Mouse (Mus musculus): ENCODE results near the gene Ssxb2. TPM values are rescaled to one million over a fixed set of nuclear protein-coding genes. Genes with fewer than 3 reads are reported as not detected.
"Not testable (repeated sequence)": the region's sequence is repeated elsewhere in the genome, so short reads cannot be mapped to it uniquely, and the experiment has no call there.

The Ssxb2 gene
- polyA plus RNA-seq (2012; ENCODE audit: insufficient read depth, insufficient read length, missing spikeins), result not detected in 2 replicates

DNA sequence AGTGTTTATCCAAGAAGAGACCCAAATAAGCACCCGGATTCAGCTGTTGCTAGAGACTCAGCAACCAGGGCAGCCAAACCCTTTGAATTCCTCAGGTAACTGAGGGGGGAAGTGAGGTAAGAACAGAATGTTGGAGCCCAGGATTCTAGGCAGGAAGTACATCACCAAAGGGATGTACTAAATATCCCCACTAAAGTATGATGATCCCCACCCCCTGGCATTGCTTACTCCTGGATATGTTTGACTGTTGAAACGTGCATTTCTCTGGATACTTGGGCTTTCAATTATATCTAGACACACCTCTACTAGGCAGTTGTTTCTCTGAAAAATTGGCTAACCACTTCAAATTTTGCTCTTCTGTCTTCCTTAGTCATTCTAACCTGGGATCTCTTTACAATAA, at the start of gene Ssxb2:
Gene Ssxb2 (minus strand): TSS at position 101 of the 400 bp plus-strand sequence.
- not testable (repeated sequence) for H3K27ac ChIP-seq (ENCODE audit: insufficient read depth, low read depth, low read length); H3K4me3 ChIP-seq (ENCODE audit: insufficient read depth, low read length); H3K4me1 ChIP-seq (ENCODE audit: control insufficient read depth, insufficient read depth, low read length)

DNA sequence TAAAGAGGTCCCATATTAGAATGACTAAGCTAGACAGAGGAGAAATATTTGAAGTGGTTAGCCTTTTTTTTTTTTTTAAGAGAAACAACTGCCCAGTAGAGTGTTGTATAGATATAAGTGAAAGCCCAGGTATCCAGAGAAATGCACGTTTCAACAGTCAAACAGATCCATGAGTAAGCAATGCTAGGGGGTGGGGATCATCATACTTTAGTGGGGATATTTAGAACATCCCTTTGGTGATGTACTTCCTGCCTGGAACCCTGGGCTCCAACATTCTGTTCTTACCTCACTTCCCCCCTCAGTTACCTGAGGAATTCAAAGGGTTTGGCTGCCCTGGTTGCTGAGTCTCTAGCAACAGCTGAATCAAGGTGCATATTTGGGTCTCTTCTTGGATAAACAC, 48.5 kb downstream of the Ssxb2 start, which contains the start of gene Ssxb1:
Gene Ssxb1 (plus strand): TSS at position 301 of the 400 bp plus-strand sequence.
- H3K4me3 ChIP-seq (ENCODE audit: insufficient read depth, low read length); H3K4me1 ChIP-seq (ENCODE audit: control insufficient read depth, insufficient read depth, low read length); H3K27ac ChIP-seq (ENCODE audit: insufficient read depth, low read depth, low read length): not testable (repeated sequence)

Other genes starting within 250 kb of the Ssxb2 start
- 10.5 and 13.8 TPM in 2 replicates for gene Ftsj1, start 209.3 kb downstream of the Ssxb2 start, polyA plus RNA-seq (2012; ENCODE audit: insufficient read depth, insufficient read length, missing spikeins)
- not detected in 2 replicates for gene Slc38a5, start 190.6 kb downstream of the Ssxb2 start, polyA plus RNA-seq (2012; ENCODE audit: insufficient read depth, insufficient read length, missing spikeins)
- gene Ssxb10, start 134.3 kb downstream of the Ssxb2 start, polyA plus RNA-seq (2012; ENCODE audit: insufficient read depth, insufficient read length, missing spikeins), result not detected in 2 replicates
- gene Ssxb9, start 94.7 kb downstream of the Ssxb2 start, polyA plus RNA-seq (2012; ENCODE audit: insufficient read depth, insufficient read length, missing spikeins), result not detected in 2 replicates
- not detected in 2 replicates for gene Ssxb1, start 48.4 kb downstream of the Ssxb2 start, polyA plus RNA-seq (2012; ENCODE audit: insufficient read depth, insufficient read length, missing spikeins)
- not detected in 2 replicates for gene Gm14459, start 63.2 kb upstream of the Ssxb2 start, polyA plus RNA-seq (2012; ENCODE audit: insufficient read depth, insufficient read length, missing spikeins)
- not detected in 2 replicates for gene Ssxb6, start 86.5 kb upstream of the Ssxb2 start, polyA plus RNA-seq (2012; ENCODE audit: insufficient read depth, insufficient read length, missing spikeins)
- not detected in 2 replicates for gene Ssxb3, start 130.1 kb upstream of the Ssxb2 start, polyA plus RNA-seq (2012; ENCODE audit: insufficient read depth, insufficient read length, missing spikeins)
- gene Ssxb8, start 229.1 kb upstream of the Ssxb2 start, polyA plus RNA-seq (2012; ENCODE audit: insufficient read depth, insufficient read length, missing spikeins), result not detected in 2 replicates

All from bone marrow macrophage, adult 2 months (primary cell).